Mouse (Mus musculus) G1E (cell line): ENCODE data around the gene Nrg3. TPM values are rescaled to one million over a fixed set of nuclear protein-coding genes. Genes with fewer than 3 reads are reported as not detected.

Experiments
- ATAC-seq: 2 replicates; pipeline ENCODE4 v1.8.0; 2016; ENCODE audit warnings: mild to moderate bottlenecking; ENCODE audit not compliant: insufficient number of reproducible peaks, poor library complexity, low FRiP score, severe bottlenecking; ENCODE audit errors: extremely low read depth
- DNase-seq: peaks from one replicate; pipeline ENCODE4 v3.0.0; 2012; ENCODE audit warnings: low spot score
- H3K27me3 ChIP-seq: 2 replicates; pipeline ENCODE4 v1.6.1; 2012; ENCODE audit warnings: mild to moderate bottlenecking, low read length, inconsistent platforms; ENCODE audit not compliant: insufficient read depth
- H3K36me3 ChIP-seq: replicated peaks from 2 replicates; pipeline ENCODE3; 2012; ENCODE audit warnings: mild to moderate bottlenecking, inconsistent platforms
- H3K4me1 ChIP-seq: 2 replicates; pipeline ENCODE4 v1.6.1; 2012; ENCODE audit warnings: low read depth, low read length, inconsistent platforms, mixed read lengths; ENCODE audit not compliant: insufficient read depth
- H3K4me3 ChIP-seq: 2 replicates; pipeline ENCODE4 v1.5.1; 2012; ENCODE audit warnings: low read depth, mild to moderate bottlenecking, inconsistent platforms, low read length, moderate library complexity, mixed read lengths
- H3K9me3 ChIP-seq: replicated peaks from 2 replicates; pipeline ENCODE4 v1.6.1; 2012; ENCODE audit warnings: inconsistent platforms
- CTCF ChIP-seq: IDR thresholded peaks from 2 replicates; pipeline ENCODE4 v1.5.1; 2012; ENCODE audit warnings: low read depth, low read length, inconsistent platforms, mixed read lengths
- GATA1 ChIP-seq: IDR thresholded peaks from 2 replicates; pipeline ENCODE4 v1.6.1; 2012; ENCODE audit warnings: borderline replicate concordance, low read length, inconsistent platforms, mixed read lengths
- GATA2 ChIP-seq: IDR thresholded peaks from 2 replicates; pipeline ENCODE4 v1.6.1; 2012; ENCODE audit warnings: low read depth, low read length, inconsistent platforms, borderline replicate concordance
- POLR2AphosphoS5 ChIP-seq: IDR thresholded peaks from 2 replicates; pipeline ENCODE4 v1.6.1; 2012; ENCODE audit warnings: low read depth, low read length, inconsistent platforms; ENCODE audit not compliant: insufficient replicate concordance
- TAL1 ChIP-seq: conservative IDR thresholded peaks from 2 replicates; pipeline ENCODE4 v1.6.1; 2012; ENCODE audit warnings: low read depth, low read length, inconsistent platforms, mixed read lengths
- polyA plus RNA-seq: library from polyadenylated mRNA; stranded (reverse); fragments of >175 nt; gene quantifications from 2 replicates; pipeline ENCODE4 v1.2.3, GENCODE M21; 2012
- total RNA-seq, 2 experiments: library from RNA; stranded (forward) in 1 of 2; stranded (reverse) in 1 of 2; fragments of 200-1000 nt in 1 of 2; fragments of >200 nt in 1 of 2; fragmentation: Nextera tagmentation in 1 of 2; gene quantifications; 2 replicates each; pipeline ENCODE4 v1.2.3; 2014 to 2017

The Nrg3 gene
- total and polyA plus RNA-seq, 3 experiments: 0.27 TPM; not detected in 2

GRCm38 (mm10) chr14:39351979-39352737 lies 120.7 kb downstream of the Nrg3 start:
- Histone ChIP-seq H3K9me3 (no peaks in the 10 kb centered on the region), H3K4me3 (no peak overlapping the region), H3K36me3 (no peaks in the 10 kb centered on the region), H3K27me3 (no peaks in the 10 kb centered on the region), H3K4me1 (no peaks in the 10 kb centered on the region)
- ATAC-seq (no peak), DNase-seq (no peak)
- TF ChIP-seq CTCF (no peak), GATA2 (no peak), TAL1 (no peak), POLR2AphosphoS5 (no peak), GATA1 (no peak)

DNA sequence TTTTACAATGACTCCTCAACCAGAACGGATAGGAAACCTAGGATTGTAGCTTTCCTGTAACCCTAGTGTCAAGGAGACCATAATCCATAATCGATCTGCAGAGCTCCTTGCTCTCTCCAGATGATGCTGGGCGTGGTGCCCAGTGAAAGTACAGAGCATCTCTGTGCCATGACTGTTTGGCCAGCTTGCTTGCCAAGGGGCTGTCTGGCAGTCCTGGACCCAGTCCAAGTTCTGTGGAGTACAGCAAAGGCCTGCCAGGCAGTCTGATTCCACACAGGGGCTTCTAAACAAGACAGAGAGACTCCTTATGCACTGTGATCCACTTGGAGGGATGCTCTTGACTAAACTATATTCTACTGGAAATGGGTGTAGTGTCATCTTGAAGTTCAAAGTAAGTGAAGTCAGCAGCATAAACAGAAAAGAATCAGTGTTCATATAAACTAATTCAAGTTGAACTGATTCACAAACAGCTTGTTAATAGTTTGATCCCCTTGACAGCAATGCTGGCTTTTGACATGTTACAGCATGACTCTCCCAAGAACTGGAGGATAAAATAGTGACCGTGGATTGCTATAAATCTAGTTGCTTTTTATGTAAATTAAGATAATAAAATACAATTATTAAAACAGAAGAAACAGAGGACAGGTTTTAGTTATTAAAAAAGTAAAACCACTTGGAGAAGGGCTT lies 155.3 kb downstream of the Nrg3 start:
- no peak for ATAC-seq
- H3K4me1 ChIP-seq: no peaks in the 10 kb centered on the region
- no peak for TF ChIP-seq CTCF
- no peak for TF ChIP-seq GATA2
- TF ChIP-seq TAL1: no peak
- TF ChIP-seq GATA1: no peak
- TF ChIP-seq POLR2AphosphoS5: no peak
- H3K36me3 ChIP-seq: no peaks in the 10 kb centered on the region
- no peaks in the 10 kb centered on the region for H3K9me3 ChIP-seq
- no peak overlapping the region for H3K4me3 ChIP-seq
- DNase-seq: no peak
- H3K27me3 ChIP-seq: no peaks in the 10 kb centered on the region

- no peak for TF ChIP-seq POLR2AphosphoS5
- no peak for TF ChIP-seq CTCF
- TF ChIP-seq GATA1: no peak
- TF ChIP-seq GATA2: no peak
- TF ChIP-seq TAL1: no peak
- no peaks in the 10 kb centered on the region for H3K9me3 ChIP-seq
- ATAC-seq: no peak
Measured at GRCm38 (mm10) chr14:39314111-39314510, 158.8 kb downstream of the Nrg3 start.

GRCm38 (mm10) chr14:39265121-39265520 lies 207.8 kb downstream of the Nrg3 start:
- H3K9me3 ChIP-seq: no peaks in the 10 kb centered on the region
- H3K36me3 ChIP-seq: no peaks in the 10 kb centered on the region
- TF ChIP-seq GATA2: no peak
- no peaks in the 10 kb centered on the region for H3K4me1 ChIP-seq
- ATAC-seq (no peak), DNase-seq (no peak)
- no peak overlapping the region for H3K4me3 ChIP-seq
- no peaks in the 10 kb centered on the region for H3K27me3 ChIP-seq

More at GRCm38 (mm10) chr14:39314111-39314510, 158.8 kb downstream of the Nrg3 start:
- DNase-seq: no peak
- H3K36me3 ChIP-seq: no peaks in the 10 kb centered on the region
- H3K4me1 ChIP-seq: no peaks in the 10 kb centered on the region
- no peak overlapping the region for H3K4me3 ChIP-seq
- H3K27me3 ChIP-seq: no peaks in the 10 kb centered on the region

GRCm38 (mm10) chr14:39264422-39264821 lies 208.5 kb downstream of the Nrg3 start:
- TF ChIP-seq POLR2AphosphoS5 (no peak), TAL1 (no peak), CTCF (no peak), GATA2 (no peak), GATA1 (no peak)
- H3K36me3 ChIP-seq: no peaks in the 10 kb centered on the region
- H3K4me1 ChIP-seq: no peaks in the 10 kb centered on the region
- no peak for DNase-seq
- H3K27me3 ChIP-seq: no peaks in the 10 kb centered on the region
- no peaks in the 10 kb centered on the region for H3K9me3 ChIP-seq
- no peak overlapping the region for H3K4me3 ChIP-seq
- no peak for ATAC-seq

DNA sequence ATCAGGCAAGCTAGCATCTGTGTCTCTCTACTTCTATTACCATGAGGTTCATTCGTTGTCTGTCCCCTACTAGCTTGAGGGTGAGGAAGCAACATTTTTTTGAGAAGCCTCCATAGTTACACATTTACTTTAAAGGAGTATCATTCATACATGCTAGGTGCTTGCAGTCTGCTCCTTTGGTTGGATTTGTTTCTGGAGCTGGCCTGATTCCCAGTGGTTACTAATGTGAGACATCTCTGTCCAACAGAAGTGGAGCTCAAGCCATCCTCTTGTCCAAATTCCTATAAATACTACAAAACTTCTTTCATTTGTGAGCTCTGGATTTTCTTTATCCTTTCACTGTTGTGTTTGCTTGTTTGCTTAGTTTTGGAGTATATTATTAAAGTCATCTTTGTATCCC lies 211.9 kb downstream of the Nrg3 start:
- DNase-seq: no peak
- TF ChIP-seq POLR2AphosphoS5 (no peak), TAL1 (no peak), CTCF (no peak), GATA1 (no peak), GATA2 (no peak)

More for the DNA sequence above, 211.9 kb downstream of the Nrg3 start:
- no peaks in the 10 kb centered on the region for H3K36me3 ChIP-seq
- H3K4me1 ChIP-seq: no peaks in the 10 kb centered on the region
- H3K4me3 ChIP-seq: no peak overlapping the region
- ATAC-seq: no peak
- H3K9me3 ChIP-seq: no peaks in the 10 kb centered on the region
- no peaks in the 10 kb centered on the region for H3K27me3 ChIP-seq
